Mouse (Mus musculus) spleen, adult 2 months (tissue): ENCODE measurements around the gene Cc2d2a.

Source experiments
- CTCF ChIP-seq: fragments of 200-500 bp; IDR thresholded peaks from 2 replicates; pipeline ENCODE4 v1.5.1; 2011; ENCODE audit warnings: mild to moderate bottlenecking, inconsistent platforms; ENCODE audit not compliant: insufficient read depth, insufficient read length, insufficient replicate concordance; ENCODE audit errors: extremely low read depth
- POLR2A ChIP-seq: fragments of 200-500 bp; IDR thresholded peaks from 2 replicates; pipeline ENCODE4 v1.6.1; 2011; ENCODE audit warnings: low read depth, low read length, inconsistent platforms

GRCm38 (mm10) chr5:43645020-43645419 is 17.1 kb upstream of the Cc2d2a start:
- TF ChIP-seq POLR2A (no peak), CTCF (no peak)
